Mouse (Mus musculus): Measurements from ENCODE around the gene Rpl27a. TPM values are rescaled to one million over a fixed set of nuclear protein-coding genes. Genes with fewer than 3 reads are reported as not detected.

Gene Rpl27a
- total and polyA plus RNA-seq, 3 experiments, result 221 to 1,252 TPM; not detected in 1

DNA sequence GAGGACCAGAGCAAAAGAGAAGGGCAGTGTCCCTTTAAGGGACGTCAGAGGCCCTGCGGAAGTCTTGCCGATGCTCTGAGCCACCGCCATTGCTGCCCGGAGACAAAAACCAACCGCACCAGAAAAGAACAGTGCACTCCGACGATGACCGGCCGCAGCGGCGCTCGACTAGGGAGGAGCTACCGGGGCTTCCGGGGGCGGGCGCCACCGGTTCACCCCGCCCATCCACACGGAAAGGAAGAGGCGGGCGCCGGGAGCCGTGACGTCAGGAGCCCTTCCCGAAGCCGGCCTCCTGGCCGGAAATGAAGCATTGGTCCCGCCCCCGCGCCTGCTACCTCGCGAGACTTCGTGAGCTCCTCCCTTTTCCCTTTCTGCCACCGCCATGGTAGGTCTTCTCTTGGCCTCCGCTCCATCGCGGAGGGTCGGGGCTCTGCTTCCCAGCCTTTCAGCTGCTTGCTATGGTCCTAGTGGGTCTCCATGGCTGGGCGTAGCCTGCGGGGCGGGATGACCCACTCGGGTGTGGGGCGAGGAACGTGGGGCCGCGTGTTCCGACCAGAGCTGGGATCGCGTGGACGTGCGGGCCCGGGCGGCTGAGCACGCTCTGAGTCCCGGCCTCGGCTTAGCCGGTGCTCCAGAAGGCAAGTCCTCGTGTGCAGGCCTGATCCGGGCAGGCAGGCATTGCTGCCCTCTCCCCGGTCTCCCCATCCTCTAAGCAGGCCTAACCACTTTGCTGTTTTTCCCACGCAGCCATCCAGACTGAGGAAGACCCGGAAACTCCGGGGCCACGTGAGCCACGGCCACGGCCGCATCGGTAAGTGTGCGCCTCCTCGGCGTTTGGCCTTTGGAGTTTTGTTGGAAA, at the start of gene Rpl27a (continued):
- TF ChIP-seq POLR2A (IDR thresholded peaks at IDR 0.05; ENCODE audit: control insufficient read depth in 1 of 2, insufficient read depth in 1 of 2, low read depth in 1 of 2, low read length in 2 of 2, poor library complexity in 1 of 2) (peak; percentile 87 to 98), TCF12 (IDR thresholded peaks at IDR 0.05; ENCODE audit: low read depth, low read length) (peak; percentile 74), RAD21 (IDR thresholded peaks at IDR 0.05; ENCODE audit: low read depth, low read length) (no peak), ELF1 (IDR thresholded peaks at IDR 0.05; ENCODE audit: low read depth, low read length) (peak; percentile 90)

DNA sequence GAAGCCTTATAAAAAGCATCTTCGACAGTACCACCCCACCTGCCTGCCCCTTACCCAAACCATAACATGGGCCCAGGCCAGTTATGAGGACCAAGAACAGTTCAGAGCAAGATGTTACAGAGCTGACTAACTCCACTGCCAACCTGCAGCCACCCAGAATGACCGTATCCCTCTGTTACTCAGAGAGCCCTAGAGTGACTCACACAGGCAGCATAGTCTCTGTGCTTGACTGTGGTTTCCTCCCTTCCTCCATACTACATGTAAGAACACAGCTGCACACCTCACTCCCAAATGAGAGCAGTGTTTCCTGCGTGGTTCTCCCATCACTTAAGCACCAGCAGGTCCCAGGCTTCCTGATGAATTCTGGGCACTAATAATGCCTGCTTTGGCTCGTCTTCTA, 48.2 kb upstream of the Rpl27a start:
- no peak for DNase-seq (ENCODE audit: low read depth, low spot score)
- TF ChIP-seq MYB (IDR thresholded peaks at IDR 0.05; ENCODE audit: low read depth, low read length) (no peak), USF1 (IDR thresholded peaks at IDR 0.05; ENCODE audit: low read depth, low read length) (no peak), MAFK (IDR thresholded peaks at IDR 0.05; ENCODE audit: borderline replicate concordance, low read depth, low read length) (no peak), JUND (IDR thresholded peaks at IDR 0.05; ENCODE audit: low read depth, low read length) (no peak), MYC (IDR thresholded peaks at IDR 0.05; ENCODE audit: low read depth, low read length) (no peak), SIN3A (IDR thresholded peaks at IDR 0.05; ENCODE audit: low read length) (no peak), E2F4 (IDR thresholded peaks at IDR 0.05; ENCODE audit: borderline replicate concordance, low read depth, low read length) (no peak), POLR2AphosphoS5 (IDR thresholded peaks at IDR 0.05; ENCODE audit: borderline replicate concordance, low read depth, low read length) (no peak), CHD2 (IDR thresholded peaks at IDR 0.05; ENCODE audit: low read length) (no peak), MAX (IDR thresholded peaks at IDR 0.05; ENCODE audit: low read length) (no peak), ZKSCAN1 (IDR thresholded peaks at IDR 0.05; ENCODE audit: low read depth, low read length) (no peak), HCFC1 (IDR thresholded peaks at IDR 0.05; ENCODE audit: low read depth, low read length) (no peak), CTCF (IDR thresholded peaks at IDR 0.05 in 2 of 3, conservative IDR thresholded peaks at IDR 0.05 in 1 of 3; ENCODE audit: control insufficient read depth in 1 of 3, insufficient read depth in 1 of 3, low read depth in 2 of 3, low read length in 3 of 3, poor library complexity in 1 of 3, severe bottlenecking in 1 of 3) (no peak), MAZ (IDR thresholded peaks at IDR 0.05; ENCODE audit: low read depth, low read length) (no peak), KAT2A (conservative IDR thresholded peaks at IDR 0.05; ENCODE audit: low read depth, low read length) (no peak), USF2 (IDR thresholded peaks at IDR 0.05; ENCODE audit: borderline replicate concordance in 1 of 2, insufficient read depth in 1 of 2, low read depth in 1 of 2, low read length in 2 of 2) (no peak), NELFE (IDR thresholded peaks at IDR 0.05; ENCODE audit: low read depth, low read length) (no peak), ZC3H11A (IDR thresholded peaks at IDR 0.05; ENCODE audit: low read depth, low read length) (no peak), ELF1 (IDR thresholded peaks at IDR 0.05; ENCODE audit: low read depth, low read length) (no peak), RCOR1 (IDR thresholded peaks at IDR 0.05; ENCODE audit: low read depth, low read length) (no peak)
- no peaks in the 10 kb centered on the region for H3K36me3 ChIP-seq (ENCODE audit: control insufficient read depth in 1 of 2, insufficient read depth in 2 of 2, low read length in 2 of 2)
- H3K9ac ChIP-seq (ENCODE audit: control insufficient read depth, low read depth, low read length, poor library complexity, severe bottlenecking), result no peak overlapping the region
- H3K27me3 ChIP-seq (ENCODE audit: control insufficient read depth in 1 of 2, insufficient read depth in 2 of 2, low read length in 2 of 2), result peaks cover 4 to 11% of the 10 kb centered on the region in 2 experiments
- no peaks in the 10 kb centered on the region for H3K4me1 ChIP-seq (ENCODE audit: control insufficient read depth in 1 of 2, insufficient read depth in 2 of 2, low read length in 2 of 2)
- no peaks in the 10 kb centered on the region for H3K79me2 ChIP-seq (ENCODE audit: control insufficient read depth, insufficient read depth, low read length, poor library complexity)
- no peaks in the 10 kb centered on the region for H3K9me3 ChIP-seq (replicated peaks; ENCODE audit: insufficient read depth, low read length)
- no peak overlapping the region for H3K27ac ChIP-seq (ENCODE audit: control insufficient read depth, low read depth, low read length)
- no peak overlapping the region for H3K4me3 ChIP-seq (ENCODE audit: control insufficient read depth in 1 of 2, insufficient read depth in 1 of 2, low read depth in 2 of 2, low read length in 2 of 2)

Measured in MEL (cell line).